Mouse (Mus musculus) cerebellum, adult 2 months (tissue): ENCODE data around the gene Taok3.

ENCODE experiments used
- CTCF ChIP-seq: fragments of 200-500 bp; IDR thresholded peaks from 2 replicates; pipeline ENCODE4 v1.5.1; 2011; ENCODE audit warnings: low read depth, mild to moderate bottlenecking, control low read depth, low read length, moderate library complexity, borderline replicate concordance; ENCODE audit not compliant: insufficient read depth
- POLR2A ChIP-seq: fragments of 200-500 bp; IDR thresholded peaks from 2 replicates; pipeline ENCODE4 v1.6.1; 2011; ENCODE audit warnings: low read length, control low read depth, borderline replicate concordance; ENCODE audit not compliant: insufficient read depth

DNA sequence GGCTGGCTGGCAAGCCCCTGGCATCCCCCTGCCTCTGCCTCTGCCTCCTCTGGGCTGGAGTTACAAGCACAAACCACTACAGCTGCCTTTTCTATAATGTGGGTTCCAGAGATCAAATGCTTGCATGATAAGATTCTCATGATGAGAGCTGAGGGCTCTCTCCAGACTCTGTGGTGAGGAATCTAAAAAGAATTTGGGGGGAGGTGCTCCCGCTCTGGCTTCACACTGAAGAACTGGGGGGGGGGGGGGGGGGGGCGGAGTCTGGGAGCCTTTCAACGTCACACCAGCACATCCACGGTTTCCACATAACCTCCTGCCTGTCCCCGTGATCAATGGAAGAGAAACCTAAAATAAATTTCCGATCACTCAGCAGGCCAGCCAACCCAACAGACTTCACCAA, 30.1 kb upstream of the Taok3 start:
- no peak for TF ChIP-seq CTCF
- no peak for TF ChIP-seq POLR2A
